In the genomic region with DNA sequence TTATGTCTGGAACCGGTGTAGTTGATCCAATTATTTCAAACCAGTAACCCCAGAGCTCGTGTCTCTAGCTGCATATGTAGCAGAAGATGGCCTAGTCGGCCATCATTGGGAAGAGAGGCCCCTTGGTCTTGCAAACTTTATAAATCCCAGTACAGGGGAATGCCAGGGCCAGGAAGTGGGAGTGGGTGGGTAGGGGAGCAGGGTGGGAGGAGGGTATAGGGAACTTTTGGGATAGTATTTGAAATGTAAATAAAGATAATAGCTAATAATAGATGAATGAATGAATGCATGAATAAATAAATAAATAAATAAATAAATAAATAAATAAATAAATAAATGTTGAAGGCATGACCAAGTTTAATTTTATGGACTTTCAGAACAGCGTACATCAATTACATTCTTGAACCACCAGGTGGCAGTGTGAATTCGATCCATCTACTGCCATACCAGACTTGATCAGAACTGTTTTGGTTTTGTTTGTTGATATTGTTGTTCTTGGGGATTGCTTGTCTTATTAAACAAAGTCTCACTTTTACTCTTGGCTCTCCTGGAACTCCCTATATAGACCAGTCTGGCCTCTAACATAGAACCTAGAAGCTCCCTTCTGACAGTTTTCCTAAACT, we compare ENCODE assay signal across 9 mouse cellular contexts. TPM values are rescaled to one million over a fixed set of nuclear protein-coding genes. Genes with fewer than 3 reads are reported as not detected.
DNase-seq lines count a peak whose midpoint lies in the region; ATAC-seq lines count a peak whose summit lies in the region.
"Had no signal": no experiment of that assay in that cellular context is flagged by ENCODE, and none has a peak within 500 bp of the region (broad histone marks: within the 10 kb centered on the region; RNA-seq: fewer than 3 reads in every experiment).

No protein-coding gene starts in this region.

- peak; percentile 56 for DNase-seq in adipocyte (ENCODE audit: low spot score)
- peak; percentile 5 to 15 for DNase-seq in cerebellum, postnatal 36 days
- DNase-seq in frontal cortex, postnatal 36 days (ENCODE audit: low spot score in 2 of 2), result peak; percentile 6 to 32
- peak; percentile 16 to 18 for DNase-seq in left cerebral cortex, postnatal 10 days (ENCODE audit: extremely low spot score in 1 of 2, low spot score in 2 of 2)
- DNase-seq in right cerebral cortex, adult 18-20 months, result peak; percentile 15

- intact Hi-C loops in left cerebral cortex, postnatal 10 days (cut with DNase I), result loop anchor here (2.0 to 10.0 kb wide), 2 partner anchors 118 to 210 kb away; no protein-coding TSS in a partner anchor

- ATAC-seq in inflammation-experienced regulatory T-cells, adult 6 months, result peak; percentile 56
- peak; percentile 79 for ATAC-seq in megakaryocyte-erythroid progenitor cell, adult 5-6 weeks (replicated peaks; ENCODE audit: low FRiP score, low TSS enrichment, poor library complexity, severe bottlenecking)

RNA-seq across cellular contexts. Expression of a gene that starts 11.1 kb away (rescaled TPM):
- polyA plus RNA-seq in inflammation-experienced regulatory T-cells, adult 6 months (2017; shearing (Covaris generic)), result not detected
- not detected for total RNA-seq in left cerebral cortex, postnatal 10 days (2021)
- total RNA-seq in megakaryocyte-erythroid progenitor cell, adult 5-6 weeks (2014; fragmentation: Nextera tagmentation), result not detected in 2 replicates
- not detected in 2 replicates for total RNA-seq in megakaryocyte-erythroid progenitor cell, adult 5-6 weeks (2017)
- polyA plus RNA-seq: liver, embryonic 12.5 days; neural tube, embryonic 15.5 days had no signal

RNA-seq across cellular contexts. Expression of a gene that starts 35.6 kb away (rescaled TPM):
- not detected for polyA plus RNA-seq in inflammation-experienced regulatory T-cells, adult 6 months (2017; shearing (Covaris generic))
- not detected for total RNA-seq in left cerebral cortex, postnatal 10 days (2021)
- not detected in 2 replicates for total RNA-seq in megakaryocyte-erythroid progenitor cell, adult 5-6 weeks (2014; fragmentation: Nextera tagmentation)
- not detected in 2 replicates for total RNA-seq in megakaryocyte-erythroid progenitor cell, adult 5-6 weeks (2017)
- polyA plus RNA-seq: liver, embryonic 12.5 days; neural tube, embryonic 15.5 days had no signal

RNA-seq across cellular contexts. Expression of a gene that starts 57.5 kb away (rescaled TPM):
- polyA plus RNA-seq in inflammation-experienced regulatory T-cells, adult 6 months (2017; shearing (Covaris generic)), result not detected
- total RNA-seq in left cerebral cortex, postnatal 10 days (2021), result not detected
- total RNA-seq in megakaryocyte-erythroid progenitor cell, adult 5-6 weeks (2014; fragmentation: Nextera tagmentation), result not detected in 2 replicates
- total RNA-seq in megakaryocyte-erythroid progenitor cell, adult 5-6 weeks (2017), result not detected in 2 replicates
- polyA plus RNA-seq: liver, embryonic 12.5 days; neural tube, embryonic 15.5 days had no signal

Comparison
In these comparisons a context has a peak if more than half of its experiments do, and no peak if none do; other contexts are left out.
1. Peak in every context shown above with its lines: DNase-seq and ATAC-seq.